Mouse (Mus musculus) midbrain, embryonic 13.5 days (tissue): ENCODE data around the gene Mpv17l. TPM values are rescaled to one million over a fixed set of nuclear protein-coding genes. Genes with fewer than 3 reads are reported as not detected.
"Not testable (repeated sequence)": the region's sequence is repeated elsewhere in the genome, so short reads cannot be mapped to it uniquely, and the experiment has no call there.

Source experiments
- ATAC-seq: fragments of 200-750 bp; cut with Nextera tagmentation; 2 replicates; pipeline ENCODE4 v1.8.0; 2017; ENCODE audit warnings: mild to moderate bottlenecking, moderate TSS enrichment, moderate library complexity
- H3K27ac ChIP-seq: fragments of 300-500 bp; sonication (generic); 2 replicates; pipeline ENCODE4 v1.5.1; 2015; ENCODE audit warnings: inconsistent platforms, mild to moderate bottlenecking, moderate library complexity
- H3K27me3 ChIP-seq: fragments of 300-500 bp; sonication (generic); 2 replicates; pipeline ENCODE4 v1.6.1; 2015; ENCODE audit warnings: mild to moderate bottlenecking, inconsistent platforms
- H3K36me3 ChIP-seq: fragments of 300-500 bp; sonication (generic); 2 replicates; pipeline ENCODE4 v1.6.1; 2015; ENCODE audit warnings: mild to moderate bottlenecking, inconsistent platforms
- H3K4me1 ChIP-seq: fragments of 300-500 bp; sonication (generic); replicated peaks from 2 replicates; pipeline ENCODE4 v1.6.1; 2015; ENCODE audit warnings: inconsistent platforms
- H3K4me2 ChIP-seq: fragments of 300-500 bp; sonication (generic); replicated peaks from 2 replicates; pipeline ENCODE4 v1.6.1; 2015; ENCODE audit warnings: moderate library complexity, mild to moderate bottlenecking, inconsistent platforms
- H3K4me3 ChIP-seq: fragments of 300-500 bp; sonication (generic); replicated peaks from 2 replicates; pipeline ENCODE4 v1.5.1; 2015; ENCODE audit warnings: mild to moderate bottlenecking, inconsistent platforms
- H3K9ac ChIP-seq: fragments of 300-500 bp; sonication (generic); replicated peaks from 2 replicates; pipeline ENCODE4 v1.6.1; 2015; ENCODE audit warnings: mild to moderate bottlenecking, inconsistent platforms
- H3K9me3 ChIP-seq: fragments of 300-500 bp; sonication (generic); 2 replicates; pipeline ENCODE4 v1.6.1; 2016; ENCODE audit warnings: mild to moderate bottlenecking, inconsistent platforms
- WGBS: fragments of 180-500 bp; shearing (Covaris S2); methylation state at CpG from one replicate; pipeline ENCODE4 v1.1.7; 2015; 5-methylcytosine and 5-hydroxymethylcytosine counted together
- polyA plus RNA-seq: library from polyadenylated mRNA; unstranded; fragments of >200 nt; fragmentation: Nextera tagmentation; extraction: Ambion mirVana; gene quantifications from 2 replicates; pipeline ENCODE4 v1.2.1, GENCODE M21; 2015

Gene Mpv17l
- polyA plus RNA-seq, 1 experiment from 2014 or later: 9.3 TPM

GRCm38 (mm10) chr16:13940847-13941395 is 38.0 kb downstream of the Mpv17l start:
- peak overlapping the region; percentile 74 for H3K9ac ChIP-seq
- H3K4me3 ChIP-seq: peak overlapping the region; percentile 73
- H3K27ac ChIP-seq: peak overlapping the region; percentile 19; the same call in 1 of the 2 replicates
- H3K9me3 ChIP-seq: no peaks in the 10 kb centered on the region
- peak; percentile 87 for ATAC-seq
- WGBS: 2% methylated on average over 34 of the region's 34 CpGs
- H3K27me3 ChIP-seq: peaks cover 14% of the 10 kb centered on the region
- H3K4me2 ChIP-seq: peak overlapping the region; percentile 97
- H3K36me3 ChIP-seq: no peaks in the 10 kb centered on the region
- peaks cover 12% of the 10 kb centered on the region for H3K4me1 ChIP-seq

- H3K4me2 ChIP-seq: no peak overlapping the region
- no peaks in the 10 kb centered on the region for H3K36me3 ChIP-seq
- no peak overlapping the region for H3K9ac ChIP-seq
- H3K27ac ChIP-seq: no peak overlapping the region
- no peak for ATAC-seq
- 80% methylated on average over 4 of the region's 4 CpGs for WGBS
- peaks cover 12% of the 10 kb centered on the region for H3K4me1 ChIP-seq
- no peaks in the 10 kb centered on the region for H3K9me3 ChIP-seq
- H3K27me3 ChIP-seq: peaks cover 14% of the 10 kb centered on the region
- no peak overlapping the region for H3K4me3 ChIP-seq
These were observed 41.2 kb downstream of the Mpv17l start for GRCm38 (mm10) chr16:13944178-13944577.

- Histone ChIP-seq H3K4me2 (no peak overlapping the region), H3K4me1 (peaks cover 12% of the 10 kb centered on the region), H3K9ac (no peak overlapping the region), H3K4me3 (no peak overlapping the region), H3K27me3 (peaks cover 14% of the 10 kb centered on the region), H3K9me3 (no peaks in the 10 kb centered on the region), H3K27ac (no peak overlapping the region), H3K36me3 (no peaks in the 10 kb centered on the region)
- ATAC-seq: no peak
- 84% methylated on average over 5 of the region's 5 CpGs for WGBS
These were observed 41.8 kb downstream of the Mpv17l start for GRCm38 (mm10) chr16:13944752-13945151.

- no peak overlapping the region for H3K27ac ChIP-seq
- no peaks in the 10 kb centered on the region for H3K9me3 ChIP-seq
- no peaks in the 10 kb centered on the region for H3K36me3 ChIP-seq
- WGBS: 83% methylated on average over 4 of the region's 4 CpGs
- no peak overlapping the region for H3K9ac ChIP-seq
- no peak overlapping the region for H3K4me2 ChIP-seq
- peaks cover 14% of the 10 kb centered on the region; the same call in 1 of the 2 replicates for H3K27me3 ChIP-seq
- H3K4me1 ChIP-seq: peaks cover 10% of the 10 kb centered on the region
- no peak overlapping the region for H3K4me3 ChIP-seq
- ATAC-seq: no peak
These were observed 42.2 kb downstream of the Mpv17l start for GRCm38 (mm10) chr16:13945153-13945552.

GRCm38 (mm10) chr16:13946306-13946705 is 43.3 kb downstream of the Mpv17l start:
- ATAC-seq: no peak
- Histone ChIP-seq H3K9ac (no peak overlapping the region), H3K36me3 (no peaks in the 10 kb centered on the region), H3K4me1 (peaks cover 2% of the 10 kb centered on the region; the same call in 1 of the 2 replicates), H3K27ac (no peak overlapping the region), H3K9me3 (no peaks in the 10 kb centered on the region), H3K27me3 (peaks cover 13% of the 10 kb centered on the region; the same call in 1 of the 2 replicates), H3K4me3 (no peak overlapping the region), H3K4me2 (no peak overlapping the region)
- WGBS: 86% methylated on average over 1 of the region's 1 CpGs

- Histone ChIP-seq H3K27me3 (no peaks in the 10 kb centered on the region), H3K36me3 (no peaks in the 10 kb centered on the region), H3K9ac (no peak overlapping the region), H3K4me2 (no peak overlapping the region), H3K27ac (no peak overlapping the region), H3K9me3 (no peaks in the 10 kb centered on the region), H3K4me3 (no peak overlapping the region), H3K4me1 (no peaks in the 10 kb centered on the region)
- no peak for ATAC-seq
- 65% methylated on average over 3 of the region's 3 CpGs for WGBS
These were observed 48.3 kb downstream of the Mpv17l start for GRCm38 (mm10) chr16:13951245-13951644.

- H3K27ac ChIP-seq: no peak overlapping the region
- H3K36me3 ChIP-seq: no peaks in the 10 kb centered on the region
- WGBS: 26% methylated on average over 1 of the region's 1 CpGs
- no peaks in the 10 kb centered on the region for H3K9me3 ChIP-seq
- H3K4me1 ChIP-seq: no peaks in the 10 kb centered on the region
- no peaks in the 10 kb centered on the region for H3K27me3 ChIP-seq
- H3K4me3 ChIP-seq: no peak overlapping the region
- no peak overlapping the region for H3K9ac ChIP-seq
- ATAC-seq: no peak
- H3K4me2 ChIP-seq: no peak overlapping the region
These were observed 59.1 kb downstream of the Mpv17l start for GRCm38 (mm10) chr16:13962053-13962452.

GRCm38 (mm10) chr16:13969096-13969495 is 66.1 kb downstream of the Mpv17l start:
- Histone ChIP-seq H3K4me1 (no peaks in the 10 kb centered on the region), H3K4me3 (no peak overlapping the region), H3K27ac (no peak overlapping the region), H3K9me3 (no peaks in the 10 kb centered on the region), H3K36me3 (no peaks in the 10 kb centered on the region), H3K9ac (no peak overlapping the region), H3K27me3 (no peaks in the 10 kb centered on the region), H3K4me2 (no peak overlapping the region)
- no peak for ATAC-seq
- WGBS: 88% methylated on average over 1 of the region's 1 CpGs

GRCm38 (mm10) chr16:13972051-13972450 is 69.1 kb downstream of the Mpv17l start:
- Histone ChIP-seq H3K4me3 (no peak overlapping the region), H3K36me3 (no peaks in the 10 kb centered on the region; the same call in 1 of the 2 replicates), H3K27me3 (no peaks in the 10 kb centered on the region), H3K27ac (no peak overlapping the region), H3K4me2 (no peak overlapping the region), H3K9me3 (peaks cover 4% of the 10 kb centered on the region; the same call in 1 of the 2 replicates), H3K9ac (no peak overlapping the region), H3K4me1 (no peaks in the 10 kb centered on the region)
- ATAC-seq: no peak
- 91% methylated on average over 8 of the region's 8 CpGs for WGBS

GRCm38 (mm10) chr16:13976358-13976896 is 73.5 kb downstream of the Mpv17l start:
- H3K9me3 ChIP-seq, H3K9ac ChIP-seq, H3K4me2 ChIP-seq, H3K27me3 ChIP-seq, H3K4me1 ChIP-seq, H3K36me3 ChIP-seq, H3K4me3 ChIP-seq, ATAC-seq, H3K27ac ChIP-seq: not testable (repeated sequence)
- 89% methylated on average over 4 of the region's 4 CpGs for WGBS

GRCm38 (mm10) chr16:13977026-13977425 is 74.1 kb downstream of the Mpv17l start:
- not testable (repeated sequence) for H3K4me2 ChIP-seq, H3K36me3 ChIP-seq, H3K9ac ChIP-seq, H3K4me3 ChIP-seq, H3K27ac ChIP-seq, ATAC-seq, H3K27me3 ChIP-seq, H3K9me3 ChIP-seq, H3K4me1 ChIP-seq
- WGBS: 49% methylated on average over 1 of the region's 1 CpGs

- not testable (repeated sequence) for H3K27me3 ChIP-seq, H3K4me2 ChIP-seq, H3K4me1 ChIP-seq, H3K36me3 ChIP-seq, H3K9me3 ChIP-seq, H3K9ac ChIP-seq, H3K27ac ChIP-seq, H3K4me3 ChIP-seq, ATAC-seq
- WGBS: 73% methylated on average over 3 of the region's 3 CpGs
These were observed 78.8 kb downstream of the Mpv17l start for GRCm38 (mm10) chr16:13981726-13982125.

- Histone ChIP-seq H3K36me3 (no peaks in the 10 kb centered on the region), H3K9me3 (no peaks in the 10 kb centered on the region), H3K4me3 (no peak overlapping the region), H3K4me2 (no peak overlapping the region), H3K4me1 (peaks cover 10% of the 10 kb centered on the region), H3K27ac (no peak overlapping the region), H3K9ac (no peak overlapping the region), H3K27me3 (no peaks in the 10 kb centered on the region)
- no peak for ATAC-seq
- 75% methylated on average over 5 of the region's 5 CpGs for WGBS
These were observed 80.2 kb downstream of the Mpv17l start for GRCm38 (mm10) chr16:13983161-13983560.
